Mouse (Mus musculus) hindbrain, embryonic 16.5 days (tissue): Measurements from ENCODE around the gene Spata18. TPM values are rescaled to one million over a fixed set of nuclear protein-coding genes. Genes with fewer than 3 reads are reported as not detected.
A peak's percentile ranks its signal among the peaks of the same experiment; 100 is the strongest.

Experiments
- ATAC-seq: fragments of 200-750 bp; cut with Nextera tagmentation; 2 replicates; pipeline ENCODE4 v1.8.0; 2017; ENCODE audit warnings: moderate TSS enrichment, moderate library complexity
- H3K27ac ChIP-seq: fragments of 300-500 bp; sonication (generic); 2 replicates; pipeline ENCODE4 v1.5.1; 2014; ENCODE audit warnings: low read depth, mild to moderate bottlenecking, control low read depth, low read length, moderate library complexity
- H3K27me3 ChIP-seq: fragments of 300-500 bp; sonication (generic); replicated peaks from 2 replicates; pipeline ENCODE4 v1.6.1; 2014; ENCODE audit warnings: low read length; ENCODE audit not compliant: control insufficient read depth, insufficient read depth
- H3K36me3 ChIP-seq: fragments of 300-500 bp; sonication (generic); 2 replicates; pipeline ENCODE4 v1.6.1; 2014; ENCODE audit warnings: mild to moderate bottlenecking, low read length, moderate library complexity, mixed read lengths; ENCODE audit not compliant: control insufficient read depth, insufficient read depth
- H3K4me1 ChIP-seq: fragments of 300-500 bp; sonication (generic); 2 replicates; pipeline ENCODE4 v1.6.1; 2014; ENCODE audit warnings: low read depth, low read length; ENCODE audit not compliant: control insufficient read depth, insufficient read depth
- H3K4me2 ChIP-seq: fragments of 300-500 bp; sonication (generic); 2 replicates; pipeline ENCODE4 v1.6.1; 2014; ENCODE audit warnings: mild to moderate bottlenecking, low read length, control low read depth, moderate library complexity
- H3K4me3 ChIP-seq: fragments of 300-500 bp; sonication (generic); 2 replicates; pipeline ENCODE4 v1.5.1; 2014; ENCODE audit warnings: mild to moderate bottlenecking, low read length, control low read depth, moderate library complexity
- H3K9ac ChIP-seq: fragments of 300-500 bp; sonication (generic); 2 replicates; pipeline ENCODE4 v1.6.1; 2014; ENCODE audit warnings: low read depth, mild to moderate bottlenecking, control low read depth, low read length, moderate library complexity
- H3K9me3 ChIP-seq: fragments of 300-500 bp; sonication (generic); 2 replicates; pipeline ENCODE4 v1.6.1; 2014; ENCODE audit warnings: mild to moderate bottlenecking, low read length, moderate library complexity; ENCODE audit not compliant: control insufficient read depth
- WGBS: fragments of 180-500 bp; shearing (Covaris S2); extraction: QIAGEN DNeasy Blood & Tissue Kit; methylation state at CpG from one replicate; pipeline ENCODE4 v1.1.7; 2014; 5-methylcytosine and 5-hydroxymethylcytosine counted together
- polyA plus RNA-seq: library from polyadenylated mRNA; unstranded; fragments of >200 nt; fragmentation: Nextera tagmentation; extraction: Ambion mirVana; gene quantifications from 2 replicates; pipeline ENCODE4 v1.2.1, GENCODE M21; 2015

The Spata18 gene
- polyA plus RNA-seq, 1 experiment from 2014 or later: 0.78 TPM

DNA sequence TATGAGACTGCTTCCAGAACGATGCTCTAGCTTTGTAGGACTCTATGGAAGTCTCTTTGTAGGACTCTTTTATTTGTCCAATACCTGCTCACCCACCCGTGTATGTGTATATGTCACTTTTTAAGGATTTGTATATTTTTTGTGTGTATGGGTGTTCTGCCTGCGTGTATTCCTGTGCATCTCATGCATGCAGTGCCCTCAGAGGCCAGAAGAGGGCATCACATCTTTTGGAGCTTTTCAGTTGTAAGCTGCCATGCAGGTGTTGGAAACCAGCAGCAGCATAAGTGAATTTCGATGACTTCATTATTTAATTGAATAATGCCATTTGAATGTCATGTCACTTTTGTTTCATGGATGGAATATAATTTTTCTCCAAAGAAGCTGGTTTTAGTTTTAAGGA, 9.1 kb upstream of the Spata18 start:
- WGBS: 82% methylated on average over 4 of the region's 4 CpGs
- no peaks in the 10 kb centered on the region for H3K9me3 ChIP-seq
- H3K9ac ChIP-seq: no peak overlapping the region
- H3K27ac ChIP-seq: no peak overlapping the region
- peaks cover 11% of the 10 kb centered on the region for H3K36me3 ChIP-seq
- H3K4me3 ChIP-seq: no peak overlapping the region
- H3K27me3 ChIP-seq: no peaks in the 10 kb centered on the region
- no peak overlapping the region for H3K4me2 ChIP-seq
- peaks cover 12% of the 10 kb centered on the region for H3K4me1 ChIP-seq
- ATAC-seq: no peak

DNA sequence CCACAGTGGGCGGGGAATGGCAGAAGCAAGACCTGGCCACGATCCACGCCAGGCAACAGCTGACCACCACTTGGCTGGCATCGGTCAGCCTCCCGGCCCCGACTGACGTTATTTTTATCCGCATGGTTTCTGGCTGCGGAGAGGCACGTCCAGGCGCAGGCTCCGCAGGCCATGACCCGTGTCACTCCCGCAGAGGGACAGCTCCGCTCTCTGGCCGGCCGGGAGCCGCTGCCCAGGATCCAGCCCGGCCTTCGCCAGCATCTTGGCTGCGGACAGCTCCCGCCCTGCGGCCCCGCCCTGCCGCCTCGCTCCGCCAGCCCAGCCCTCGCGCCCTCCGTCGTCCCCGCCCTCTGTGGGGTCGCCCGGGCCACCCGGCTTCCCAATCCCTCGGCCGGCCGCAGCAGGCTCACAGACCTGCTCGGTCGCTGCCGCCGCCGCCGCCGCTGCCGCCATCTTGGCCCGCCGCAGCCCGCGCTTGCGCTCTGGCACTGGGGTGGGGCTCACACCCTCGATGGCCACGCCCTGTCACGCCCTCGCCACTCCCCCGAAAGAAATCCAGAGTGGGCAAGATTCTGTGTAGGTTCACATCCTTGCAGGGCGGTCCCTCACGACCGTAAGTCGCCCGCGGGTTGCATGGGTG, 3.8 kb upstream of the Spata18 start, which contains the start of gene Sgcb:
Gene Sgcb (minus strand): TSS at position 530 of the 640 bp plus-strand sequence.
- H3K4me2 ChIP-seq: peak within 1 kb of the TSS; percentile 74
- peak; percentile 90 for ATAC-seq
- under 1% methylated on average over 47 of the region's 62 CpGs for WGBS

DNA sequence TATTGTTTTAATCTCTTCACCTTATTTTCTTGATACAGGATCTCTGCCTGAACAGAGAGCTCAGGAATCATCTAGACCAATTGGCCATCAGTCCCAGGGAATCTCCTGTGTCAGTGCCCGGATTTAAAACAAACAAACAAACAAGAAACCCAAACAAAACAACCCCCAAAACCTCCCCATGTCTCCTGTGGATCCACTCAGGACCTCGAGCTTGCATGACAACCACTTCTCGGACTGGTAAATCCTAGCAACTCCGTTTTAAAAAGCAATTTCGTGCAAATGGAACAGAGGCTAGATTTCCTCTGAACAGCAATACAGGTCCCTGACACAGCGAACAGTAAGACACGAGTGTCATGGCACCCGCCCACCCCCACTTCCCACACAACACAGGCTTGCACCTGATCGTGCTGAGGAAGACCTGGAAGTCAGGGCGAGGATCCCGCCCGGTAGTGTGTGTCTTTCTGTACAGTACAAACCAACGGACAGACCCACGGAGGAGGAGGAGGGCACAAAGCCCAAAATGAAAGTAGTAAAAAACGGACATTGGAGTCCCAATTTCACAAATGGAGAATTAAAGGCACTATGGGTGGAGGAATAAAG, 714 bp upstream of the Spata18 start:
- peaks cover 26% of the 10 kb centered on the region for H3K27me3 ChIP-seq
- peaks cover 24% of the 10 kb centered on the region for H3K4me1 ChIP-seq
- H3K4me3 ChIP-seq: peak overlapping the region; percentile 39
- 1% methylated on average over 15 of the region's 15 CpGs for WGBS
- peak overlapping the region; percentile 70 for H3K4me2 ChIP-seq
- no peak for ATAC-seq
- no peak overlapping the region for H3K27ac ChIP-seq
- H3K9ac ChIP-seq: no peak overlapping the region
- H3K9me3 ChIP-seq: no peaks in the 10 kb centered on the region
- no peaks in the 10 kb centered on the region for H3K36me3 ChIP-seq

More for the DNA sequence above, 3.8 kb upstream of the Spata18 start, which contains the start of gene Sgcb:
- Histone ChIP-seq H3K9ac (peak within 1 kb of the TSS; percentile 97), H3K27me3 (peaks cover 19% of the 10 kb centered on the region), H3K4me1 (peaks cover 24% of the 10 kb centered on the region), H3K9me3 (no peaks in the 10 kb centered on the region), H3K4me3 (peak within 1 kb of the TSS; percentile 95), H3K36me3 (no peaks in the 10 kb centered on the region; the same call in 1 of the 2 replicates), H3K27ac (peak within 1 kb of the TSS; percentile 76)

DNA sequence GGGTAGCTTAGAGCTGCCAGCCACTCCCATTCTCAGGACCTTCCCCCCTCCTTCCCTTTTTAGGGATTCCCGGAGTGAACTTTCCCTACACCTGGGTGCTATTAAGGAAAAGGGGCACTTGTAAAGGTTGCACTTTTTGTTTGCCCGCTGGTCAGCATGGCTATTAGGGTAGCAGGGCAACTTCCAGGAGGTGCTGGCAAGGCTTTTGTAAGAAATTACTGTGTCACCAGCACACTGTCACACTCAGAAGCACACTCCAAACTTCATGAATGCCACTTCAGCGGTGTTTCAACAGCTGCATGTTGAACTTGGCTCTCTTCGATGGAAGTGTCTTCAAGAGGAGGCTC, 649 bp downstream of the Spata18 start:
- ATAC-seq: no peak

DNA sequence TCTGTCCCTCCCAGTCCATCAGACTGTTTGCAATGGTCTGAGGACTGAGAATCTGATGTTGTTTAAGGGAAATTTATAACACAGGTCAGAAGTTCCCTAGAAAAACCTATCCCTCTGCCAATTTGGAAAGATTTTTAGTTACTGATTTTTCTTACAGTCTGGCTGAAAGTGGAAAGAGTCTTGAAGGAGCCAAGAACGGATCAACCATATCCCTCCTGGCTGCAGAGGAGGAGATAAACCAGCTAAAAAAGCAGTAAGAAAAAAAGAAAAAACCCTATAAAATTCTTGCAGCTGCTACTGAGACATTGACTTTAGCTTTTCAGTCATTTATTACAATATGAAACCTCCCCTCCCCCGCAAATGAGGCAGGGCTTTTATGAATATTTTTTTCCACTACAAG, 15.5 kb downstream of the Spata18 start:
- H3K36me3 ChIP-seq: no peaks in the 10 kb centered on the region
- ATAC-seq: no peak
- no peaks in the 10 kb centered on the region for H3K4me1 ChIP-seq
- H3K4me2 ChIP-seq: no peak overlapping the region
- no peak overlapping the region for H3K27ac ChIP-seq
- no peak overlapping the region for H3K9ac ChIP-seq
- H3K27me3 ChIP-seq: no peaks in the 10 kb centered on the region
- H3K4me3 ChIP-seq: no peak overlapping the region
- H3K9me3 ChIP-seq: no peaks in the 10 kb centered on the region
- 89% methylated on average over 2 of the region's 2 CpGs for WGBS

More for the DNA sequence above, 649 bp downstream of the Spata18 start:
- H3K27ac ChIP-seq: no peak overlapping the region
- no peak overlapping the region; the same call in 1 of the 2 replicates for H3K4me3 ChIP-seq
- H3K4me1 ChIP-seq: peaks cover 18% of the 10 kb centered on the region
- 3% methylated on average over 4 of the region's 4 CpGs for WGBS
- peak overlapping the region; percentile 70 for H3K4me2 ChIP-seq
- no peaks in the 10 kb centered on the region for H3K9me3 ChIP-seq
- H3K36me3 ChIP-seq: no peaks in the 10 kb centered on the region
- no peak overlapping the region for H3K9ac ChIP-seq
- H3K27me3 ChIP-seq: peaks cover 26% of the 10 kb centered on the region

DNA sequence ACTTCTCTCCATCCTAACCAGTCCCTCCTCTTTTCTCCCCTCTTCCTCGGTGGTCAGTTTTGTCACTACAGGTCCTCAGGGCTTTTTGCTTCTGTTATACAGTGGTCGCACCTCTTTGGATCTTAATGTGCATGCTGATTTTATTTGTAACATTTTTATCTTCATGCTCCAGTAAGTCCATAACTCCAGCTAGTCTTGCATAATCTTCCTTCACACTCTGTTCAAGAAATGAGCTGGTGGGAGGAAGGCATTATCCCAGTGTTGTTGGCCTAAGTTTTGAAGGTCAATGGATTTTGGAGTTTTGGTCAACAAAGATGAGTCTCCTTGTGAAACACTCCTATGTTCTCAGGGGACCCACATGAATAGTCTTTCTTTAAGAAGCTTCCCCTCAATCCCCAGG, 16.7 kb downstream of the Spata18 start:
- 83% methylated on average over 2 of the region's 2 CpGs for WGBS
- H3K4me3 ChIP-seq: no peak overlapping the region
- no peaks in the 10 kb centered on the region for H3K27me3 ChIP-seq
- H3K36me3 ChIP-seq: no peaks in the 10 kb centered on the region
- no peak overlapping the region for H3K27ac ChIP-seq
- no peak for ATAC-seq
- H3K4me1 ChIP-seq: no peaks in the 10 kb centered on the region
- H3K9me3 ChIP-seq: no peaks in the 10 kb centered on the region
- H3K9ac ChIP-seq: no peak overlapping the region
- no peak overlapping the region for H3K4me2 ChIP-seq

DNA sequence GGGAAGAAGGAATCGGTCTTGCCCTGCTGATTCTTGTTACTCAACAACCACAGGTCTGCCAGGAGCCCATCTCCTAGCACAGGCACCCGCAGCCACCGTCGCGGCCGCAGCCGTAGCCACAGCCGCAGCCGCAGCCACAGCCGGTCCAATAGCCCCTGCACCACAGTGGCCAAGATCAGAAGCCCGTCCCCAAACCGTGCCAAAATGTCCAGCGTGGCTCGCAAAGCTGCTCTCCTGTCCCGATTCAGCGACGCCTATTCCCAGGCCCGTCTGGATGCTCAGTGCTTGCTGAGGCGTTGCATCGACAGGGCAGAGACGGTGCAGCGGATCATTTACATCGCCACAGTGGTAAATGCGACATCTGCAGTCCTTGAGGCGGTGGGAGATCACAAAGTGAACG, 18.2 kb downstream of the Spata18 start:
- Histone ChIP-seq H3K9me3 (no peaks in the 10 kb centered on the region), H3K4me2 (peak overlapping the region; percentile 45), H3K4me1 (no peaks in the 10 kb centered on the region), H3K27me3 (no peaks in the 10 kb centered on the region), H3K4me3 (peak overlapping the region; percentile 17), H3K27ac (no peak overlapping the region), H3K36me3 (no peaks in the 10 kb centered on the region), H3K9ac (peak overlapping the region; percentile 41; the same call in 1 of the 2 replicates)
- no peak for ATAC-seq
- 42% methylated on average over 26 of the region's 26 CpGs for WGBS

DNA sequence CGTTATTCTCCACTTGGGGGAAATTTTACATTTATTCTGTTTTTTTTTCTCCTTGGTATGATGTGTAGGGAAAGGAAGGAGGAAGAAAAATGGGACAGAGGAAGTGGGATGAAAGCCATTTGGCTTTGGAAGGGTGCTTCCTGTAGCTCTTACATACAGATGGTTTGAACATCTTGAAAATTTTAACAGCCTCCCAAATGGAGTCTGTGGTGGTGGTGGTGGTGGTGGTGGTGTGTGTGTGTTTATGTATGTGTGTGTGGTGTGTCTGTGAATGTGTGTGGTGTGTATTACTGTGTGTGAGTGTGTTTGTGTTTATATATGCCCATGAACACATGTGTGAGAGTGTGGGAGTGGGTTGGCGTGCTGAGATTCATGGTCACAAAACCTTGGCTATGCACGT, 24.4 kb downstream of the Spata18 start:
- Histone ChIP-seq H3K4me1 (no peaks in the 10 kb centered on the region), H3K9me3 (no peaks in the 10 kb centered on the region), H3K27ac (no peak overlapping the region), H3K36me3 (no peaks in the 10 kb centered on the region), H3K4me2 (no peak overlapping the region), H3K4me3 (no peak overlapping the region), H3K9ac (no peak overlapping the region), H3K27me3 (no peaks in the 10 kb centered on the region)
- WGBS: 88% methylated on average over 3 of the region's 3 CpGs
- no peak for ATAC-seq

DNA sequence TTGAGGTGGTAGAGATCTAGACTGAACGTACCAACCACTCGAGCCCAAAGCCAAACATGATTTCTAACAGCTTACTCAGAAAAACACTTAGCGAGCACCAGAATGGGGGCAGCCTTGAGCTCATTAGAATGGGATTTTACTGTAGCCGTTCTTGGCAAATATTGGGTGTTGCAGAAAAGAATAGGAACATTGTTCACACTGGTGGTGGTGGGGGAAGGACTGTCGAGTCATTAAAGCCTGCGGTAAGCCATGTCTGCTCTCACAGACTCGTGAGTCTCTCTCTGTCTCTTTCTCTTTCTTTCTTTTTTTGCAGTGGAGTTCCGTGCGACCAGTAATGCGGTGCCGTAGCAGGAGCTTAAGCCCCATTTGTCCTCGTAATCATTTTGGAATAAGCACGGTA, 25.4 kb downstream of the Spata18 start:
- H3K9ac ChIP-seq: no peak overlapping the region
- H3K27me3 ChIP-seq: no peaks in the 10 kb centered on the region
- no peak overlapping the region for H3K4me3 ChIP-seq
- H3K27ac ChIP-seq: no peak overlapping the region
- H3K4me1 ChIP-seq: no peaks in the 10 kb centered on the region
- WGBS: 59% methylated on average over 13 of the region's 13 CpGs
- H3K4me2 ChIP-seq: no peak overlapping the region
- ATAC-seq: no peak
- no peaks in the 10 kb centered on the region for H3K9me3 ChIP-seq
- no peaks in the 10 kb centered on the region for H3K36me3 ChIP-seq
